Mouse (Mus musculus): ENCODE data around the gene Lhx2.

The Lhx2 gene

DNA sequence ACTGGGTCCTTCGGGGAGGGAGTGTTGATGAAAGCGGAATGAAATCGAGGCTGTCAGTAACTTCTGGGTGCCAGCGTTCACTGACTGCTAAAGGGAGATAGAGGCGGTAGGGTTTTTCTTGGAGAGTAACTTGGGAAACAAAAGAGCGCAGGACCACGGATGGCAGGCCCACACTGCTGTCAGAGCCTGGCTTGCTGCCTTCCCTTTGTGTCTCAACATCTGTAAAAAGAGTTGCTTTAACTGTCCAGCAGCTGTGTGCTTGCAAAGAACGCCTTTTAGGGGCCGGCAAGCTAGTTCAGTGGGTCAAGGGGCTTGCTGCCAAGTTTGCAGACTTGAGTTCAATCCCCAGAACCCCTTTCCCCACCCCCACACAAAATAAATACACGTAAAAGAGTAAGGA, 20.1 kb downstream of the Lhx2 start:
- DNase-seq (ENCODE audit: low spot score in 2 of 2): no peak

GRCm38 (mm10) chr2:38359811-38360210, 20.7 kb downstream of the Lhx2 start:
- no peak for DNase-seq (ENCODE audit: low spot score in 2 of 2)

GRCm38 (mm10) chr2:38366222-38366621, 27.1 kb downstream of the Lhx2 start:
- no peak for DNase-seq (ENCODE audit: low spot score in 2 of 2)

- no peak for DNase-seq (ENCODE audit: low spot score in 2 of 2)
Measured at GRCm38 (mm10) chr2:38367023-38367422, 27.9 kb downstream of the Lhx2 start.

DNA sequence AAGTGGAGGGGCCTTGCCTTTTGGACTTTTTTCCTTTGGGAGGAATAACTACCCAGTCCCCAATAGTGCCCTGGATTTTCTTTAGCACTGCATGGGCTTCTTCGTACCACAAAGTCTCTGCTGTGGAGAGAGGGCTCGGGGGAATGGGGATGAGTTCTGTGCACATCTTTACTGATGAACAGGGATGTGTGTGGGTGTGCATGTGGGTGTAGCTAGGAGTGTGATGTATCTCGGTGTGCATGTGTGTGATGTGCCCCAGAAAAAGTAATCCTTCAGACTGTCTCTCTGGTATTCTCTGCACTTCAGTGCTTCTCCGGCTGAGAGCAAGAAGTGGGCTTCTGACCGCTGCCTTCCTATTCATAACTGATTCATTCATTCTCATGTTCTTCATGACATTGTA, 28.8 kb downstream of the Lhx2 start:
- no peak for DNase-seq (ENCODE audit: low spot score in 2 of 2)

GRCm38 (mm10) chr2:38368746-38369330, 29.8 kb downstream of the Lhx2 start:
- DNase-seq (ENCODE audit: low spot score in 2 of 2): no peak

- DNase-seq (ENCODE audit: low spot score in 2 of 2): peak; percentile 59 to 64
Measured at GRCm38 (mm10) chr2:38375606-38376304, 36.7 kb downstream of the Lhx2 start.

GRCm38 (mm10) chr2:38377254-38377653, 38.2 kb downstream of the Lhx2 start:
- DNase-seq (ENCODE audit: low spot score in 2 of 2): no peak

DNA sequence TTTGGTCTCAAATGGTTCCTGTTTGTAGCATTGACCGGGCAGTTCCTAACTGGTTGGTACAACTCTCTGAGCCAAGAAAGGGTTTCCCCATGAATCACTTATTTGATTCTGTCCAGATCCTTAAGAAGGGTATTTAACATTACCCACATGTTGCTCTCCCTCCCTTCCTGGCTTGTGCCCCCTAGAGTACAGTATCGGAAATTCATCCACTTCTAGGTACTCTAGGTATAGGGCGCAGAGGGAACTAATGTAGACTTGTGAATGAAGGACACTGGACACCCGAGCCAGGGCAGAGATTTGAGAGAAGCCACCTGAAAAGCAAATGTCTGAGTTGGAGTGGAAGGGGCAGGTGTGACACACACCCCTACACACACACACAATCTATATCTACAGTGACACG, 39.3 kb downstream of the Lhx2 start:
- no peak for DNase-seq (ENCODE audit: low spot score in 2 of 2)

DNA sequence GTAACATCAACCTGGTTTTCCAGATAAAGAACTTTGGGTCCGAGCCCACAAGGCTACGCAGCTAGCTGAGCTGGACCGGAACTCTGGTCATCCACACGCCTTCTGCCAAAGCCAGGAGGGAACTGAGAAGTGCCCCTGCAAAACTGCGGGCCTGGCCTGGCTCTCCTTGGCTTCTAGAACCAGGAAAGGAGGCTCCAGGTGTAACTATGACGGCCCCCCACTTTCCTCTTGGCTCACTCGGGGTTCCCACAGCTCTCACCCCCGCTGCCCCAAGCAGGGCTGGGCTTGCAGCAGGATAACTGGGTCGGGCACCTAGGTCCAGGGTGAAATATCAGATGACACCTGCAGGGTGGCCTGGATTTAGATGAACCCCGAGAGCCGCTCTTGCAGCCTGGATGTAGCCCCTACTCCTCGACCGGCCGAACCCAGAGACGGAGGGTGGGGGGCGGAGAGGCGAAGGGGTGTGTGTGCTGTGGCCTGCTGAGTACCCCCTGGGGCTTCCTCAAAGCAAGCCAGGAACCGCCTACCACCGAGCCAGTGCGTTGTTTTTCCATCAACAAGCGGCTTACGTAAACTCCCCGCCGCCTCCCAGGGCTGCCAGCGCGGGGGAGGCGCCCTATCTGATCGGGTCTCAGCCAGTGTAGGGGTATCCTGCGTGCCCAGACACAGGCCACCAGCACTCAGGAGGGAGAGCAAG, 39.9 kb downstream of the Lhx2 start:
- no peak for DNase-seq (ENCODE audit: low spot score in 2 of 2)

- no peak for DNase-seq (ENCODE audit: low spot score in 2 of 2)
Measured at GRCm38 (mm10) chr2:38379546-38379870, 40.4 kb downstream of the Lhx2 start.

DNA sequence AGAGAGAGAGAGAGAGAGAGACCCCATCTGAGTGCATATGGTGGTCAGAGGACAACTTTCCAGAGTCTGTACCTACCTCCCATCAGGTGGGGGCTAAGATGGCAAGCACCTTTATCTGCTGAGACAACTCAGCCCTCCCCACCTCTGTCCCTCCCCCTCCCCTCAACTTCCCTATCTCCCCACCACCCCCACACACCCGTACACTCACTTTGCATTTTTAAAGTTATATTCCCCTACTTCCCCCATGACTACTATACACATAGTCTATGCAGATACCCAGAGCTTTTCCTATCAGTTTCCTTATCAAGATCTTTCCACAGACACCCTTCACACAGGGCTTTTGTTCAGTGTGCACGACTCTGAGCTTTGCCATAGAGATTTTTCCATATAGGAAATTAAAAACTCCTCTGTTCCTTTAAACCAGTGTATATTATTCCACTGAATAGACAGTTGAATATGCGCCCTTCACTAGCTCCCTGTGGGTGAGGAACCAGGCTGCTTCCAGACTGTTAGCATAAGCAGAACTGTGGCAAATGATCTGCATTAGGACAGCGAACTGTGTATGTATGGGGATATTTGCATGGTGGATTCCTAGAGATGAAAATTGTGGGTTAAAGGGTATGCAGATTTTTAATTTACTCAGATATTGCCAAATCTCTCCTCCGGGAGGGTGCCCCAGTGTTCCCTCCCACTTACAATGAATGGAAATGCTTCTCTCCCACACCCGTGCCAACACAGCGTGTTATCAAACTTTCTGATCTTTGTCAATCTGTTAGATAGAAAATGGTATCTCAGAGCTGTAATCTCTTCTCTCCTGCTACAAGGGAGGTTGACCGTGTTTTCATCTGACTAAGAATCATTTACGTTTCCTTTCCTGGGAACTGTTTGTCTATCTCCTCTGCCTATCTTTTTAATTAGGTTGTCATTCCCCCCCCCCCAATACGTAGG, 41.3 kb downstream of the Lhx2 start:
- DNase-seq (ENCODE audit: low spot score in 2 of 2): no peak

GRCm38 (mm10) chr2:38387568-38388262, 48.6 kb downstream of the Lhx2 start:
- no peak for DNase-seq (ENCODE audit: low spot score in 2 of 2)

DNA sequence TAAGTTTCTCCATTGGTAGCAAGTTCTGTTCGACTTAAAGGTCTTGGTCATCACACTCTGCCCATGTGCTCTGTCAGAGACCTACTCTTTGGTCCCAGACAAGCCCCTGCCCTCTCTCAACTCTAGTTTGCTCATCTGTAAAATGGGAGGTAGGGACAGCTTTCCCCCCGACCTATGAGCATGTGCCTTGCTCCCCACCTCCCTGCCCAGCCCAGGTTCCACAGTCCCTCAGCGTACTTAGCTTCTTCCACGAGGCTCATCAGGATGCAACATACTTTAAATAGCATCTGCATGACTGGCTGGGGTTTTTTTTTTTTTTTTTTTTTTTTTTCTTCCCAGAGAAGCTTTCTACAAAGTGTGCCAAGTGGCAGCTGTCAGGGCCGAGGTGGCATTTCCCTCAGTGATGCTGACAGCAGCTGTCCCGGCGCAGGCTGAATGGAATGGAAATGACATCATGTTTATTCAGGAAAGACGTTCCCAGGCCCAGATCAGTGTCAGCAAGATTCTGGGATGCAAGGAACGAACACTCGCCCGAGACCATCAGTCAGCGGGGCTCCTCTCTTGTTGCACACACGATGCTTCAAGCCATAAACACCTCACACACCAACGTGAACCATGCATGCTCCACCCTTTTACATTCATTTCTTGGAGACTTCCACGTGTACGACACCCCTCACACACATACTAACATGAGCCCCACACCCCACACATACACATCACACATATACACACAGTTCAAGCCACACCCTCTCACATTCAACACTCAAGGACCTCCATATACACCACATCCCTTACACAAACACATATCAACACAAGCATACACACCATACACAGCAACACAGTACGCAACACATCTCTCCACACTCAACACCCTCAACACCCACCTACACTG, 56.1 kb downstream of the Lhx2 start:
- DNase-seq (ENCODE audit: low spot score in 2 of 2): peak in 1 of 2 experiments; percentile 45

DNA sequence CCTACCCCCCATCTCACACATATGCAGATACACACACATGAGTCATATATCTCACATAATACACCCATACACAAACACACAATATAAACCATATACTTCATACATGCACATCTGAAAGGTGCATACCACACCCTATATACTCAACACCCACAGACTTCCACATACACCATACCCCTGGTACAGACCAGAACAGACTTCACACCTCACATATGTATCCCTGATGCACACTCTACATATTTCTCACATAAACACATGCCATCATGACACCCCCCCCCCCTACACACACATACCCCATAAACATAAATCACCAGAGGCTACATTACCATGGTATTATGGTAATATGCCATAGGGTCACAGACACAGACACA, 56.8 kb downstream of the Lhx2 start:
- DNase-seq (ENCODE audit: low spot score in 2 of 2): no peak

- no peak for DNase-seq (ENCODE audit: low spot score in 2 of 2)
Measured at GRCm38 (mm10) chr2:38397306-38397705, 58.2 kb downstream of the Lhx2 start.

GRCm38 (mm10) chr2:38397882-38398281, 58.8 kb downstream of the Lhx2 start:
- DNase-seq (ENCODE audit: low spot score in 2 of 2): no peak

DNA sequence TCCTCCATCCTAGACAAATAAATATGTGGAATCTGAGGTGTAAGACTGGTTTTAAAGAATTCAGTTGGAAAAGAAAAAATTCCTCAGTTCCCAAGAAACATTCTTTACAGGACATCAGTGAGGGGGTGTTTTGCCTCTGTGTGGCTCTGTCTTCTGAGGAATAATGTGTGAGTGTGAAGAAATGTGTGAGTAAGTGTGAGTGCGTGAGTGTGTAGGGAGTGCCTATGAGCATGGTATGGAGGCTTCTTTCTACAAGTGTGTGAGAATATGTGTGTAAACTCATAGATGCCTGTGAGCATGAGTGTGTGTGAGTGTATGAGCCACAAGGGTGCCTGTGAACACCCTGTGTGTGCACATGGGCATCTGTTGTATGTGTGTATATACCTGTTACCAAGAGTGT, 63.5 kb downstream of the Lhx2 start:
- DNase-seq (ENCODE audit: low spot score in 2 of 2): no peak

- DNase-seq (ENCODE audit: low spot score in 2 of 2): peak; percentile 54 to 57
Measured at GRCm38 (mm10) chr2:38403231-38403630, 64.2 kb downstream of the Lhx2 start.

DNA sequence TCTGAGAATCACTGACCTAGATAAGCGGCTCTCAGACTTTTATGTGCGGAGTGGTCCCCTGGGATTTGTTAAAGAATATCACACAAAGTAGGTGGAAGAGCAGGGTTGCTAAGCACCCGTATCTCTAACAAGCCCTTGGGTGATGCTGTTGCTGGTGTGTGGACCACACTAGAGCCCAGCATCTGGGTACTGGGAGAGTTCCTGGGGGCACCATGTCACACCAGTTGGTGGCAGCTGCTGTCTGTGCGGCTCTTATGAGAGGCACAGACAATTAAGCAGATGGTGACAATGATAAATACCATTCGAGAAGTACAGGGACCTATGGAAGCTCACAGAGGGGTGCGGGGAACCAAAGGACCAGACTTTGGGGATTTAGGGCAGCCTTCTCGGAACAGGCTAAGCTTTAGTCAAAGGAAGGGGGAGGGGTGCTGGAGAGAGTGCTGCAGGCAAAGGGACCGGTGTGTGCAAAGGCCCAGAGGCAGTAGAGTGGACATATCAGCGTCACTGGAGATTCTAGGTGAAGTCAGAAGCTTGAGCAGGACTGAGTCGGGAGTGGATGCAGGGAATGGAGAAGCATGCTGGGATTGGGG, 65.0 kb downstream of the Lhx2 start:
- DNase-seq (ENCODE audit: low spot score in 2 of 2): no peak
